Mouse (Mus musculus) ES-Bruce4 (cell line): ENCODE results near the gene Atp11a.

ENCODE experiments used
- CTCF ChIP-seq: IDR thresholded peaks from one replicate; pipeline ENCODE4 v1.8.1; 2011; ENCODE audit warnings: low read depth, low read length
- EP300 ChIP-seq: IDR thresholded peaks from 2 replicates; pipeline ENCODE4 v1.6.1; 2011; ENCODE audit warnings: low read depth, low read length; ENCODE audit not compliant: insufficient read depth
- POLR2A ChIP-seq: IDR thresholded peaks from one replicate; pipeline ENCODE4 v1.8.1; 2011; ENCODE audit warnings: low read length; ENCODE audit not compliant: insufficient read depth

GRCm38 (mm10) chr8:12833616-12834015, 76.8 kb downstream of the Atp11a start:
- TF ChIP-seq CTCF (no peak), EP300 (no peak), POLR2A (no peak)
